Mouse (Mus musculus): ENCODE results near the gene Rgs7. TPM values are rescaled to one million over a fixed set of nuclear protein-coding genes. Genes with fewer than 3 reads are reported as not detected.

Gene Rgs7
- polyA plus RNA-seq, 1 experiment: 90.9 TPM

- H3K27ac ChIP-seq (ENCODE audit: insufficient read depth, low read length): no peak overlapping the region
- TF ChIP-seq POLR2A (IDR thresholded peaks at IDR 0.05; ENCODE audit: extremely low read depth, insufficient read depth, low read length): no peak
- TF ChIP-seq CTCF (IDR thresholded peaks at IDR 0.05; ENCODE audit: extremely low read depth, insufficient read depth, low read length): no peak
- H3K4me3 ChIP-seq (ENCODE audit: insufficient read depth, low read length): no peak overlapping the region
- no peaks in the 10 kb centered on the region; the same call in 1 of the 2 replicates for H3K4me1 ChIP-seq (ENCODE audit: control insufficient read depth, insufficient read depth, low read length)
These were observed 412.3 kb downstream of the Rgs7 start for GRCm38 (mm10) chr1:175079819-175080608.

GRCm38 (mm10) chr1:175073500-175074232 lies 418.6 kb downstream of the Rgs7 start:
- H3K4me1 ChIP-seq (ENCODE audit: control insufficient read depth, insufficient read depth, low read length): peaks cover 2% of the 10 kb centered on the region; the same call in 1 of the 2 replicates
- TF ChIP-seq CTCF (IDR thresholded peaks at IDR 0.05; ENCODE audit: extremely low read depth, insufficient read depth, low read length): no peak
- TF ChIP-seq POLR2A (IDR thresholded peaks at IDR 0.05; ENCODE audit: extremely low read depth, insufficient read depth, low read length): no peak
- no peak overlapping the region for H3K27ac ChIP-seq (ENCODE audit: insufficient read depth, low read length)
- no peak overlapping the region for H3K4me3 ChIP-seq (ENCODE audit: insufficient read depth, low read length)

- TF ChIP-seq CTCF (IDR thresholded peaks at IDR 0.05; ENCODE audit: extremely low read depth, insufficient read depth, low read length) (no peak), POLR2A (IDR thresholded peaks at IDR 0.05; ENCODE audit: extremely low read depth, insufficient read depth, low read length) (no peak)
- no peak overlapping the region for H3K27ac ChIP-seq (ENCODE audit: insufficient read depth, low read length)
- H3K4me1 ChIP-seq (ENCODE audit: control insufficient read depth, insufficient read depth, low read length): peaks cover 2% of the 10 kb centered on the region; the same call in 1 of the 2 replicates
- H3K4me3 ChIP-seq (ENCODE audit: insufficient read depth, low read length): no peak overlapping the region
These were observed 422.5 kb downstream of the Rgs7 start for GRCm38 (mm10) chr1:175069758-175070290.

GRCm38 (mm10) chr1:175049121-175049520 lies 443.2 kb downstream of the Rgs7 start:
- Histone ChIP-seq H3K4me1 (ENCODE audit: control insufficient read depth, insufficient read depth, low read length) (no peaks in the 10 kb centered on the region), H3K4me3 (ENCODE audit: insufficient read depth, low read length) (no peak overlapping the region), H3K27ac (ENCODE audit: insufficient read depth, low read length) (no peak overlapping the region)
- TF ChIP-seq CTCF (IDR thresholded peaks at IDR 0.05; ENCODE audit: extremely low read depth, insufficient read depth, low read length) (no peak), POLR2A (IDR thresholded peaks at IDR 0.05; ENCODE audit: extremely low read depth, insufficient read depth, low read length) (no peak)

- Histone ChIP-seq H3K27ac (ENCODE audit: insufficient read depth, low read length) (no peak overlapping the region), H3K4me3 (ENCODE audit: insufficient read depth, low read length) (no peak overlapping the region), H3K4me1 (ENCODE audit: control insufficient read depth, insufficient read depth, low read length) (no peaks in the 10 kb centered on the region)
- no peak for TF ChIP-seq POLR2A (IDR thresholded peaks at IDR 0.05; ENCODE audit: extremely low read depth, insufficient read depth, low read length)
- peak; percentile 52 for TF ChIP-seq CTCF (IDR thresholded peaks at IDR 0.05; ENCODE audit: extremely low read depth, insufficient read depth, low read length)
These were observed 451.0 kb downstream of the Rgs7 start for GRCm38 (mm10) chr1:175041167-175041817.

GRCm38 (mm10) chr1:175040038-175040437 lies 452.3 kb downstream of the Rgs7 start:
- H3K27ac ChIP-seq (ENCODE audit: insufficient read depth, low read length): no peak overlapping the region

GRCm38 (mm10) chr1:175039567-175039966 lies 452.7 kb downstream of the Rgs7 start:
- Histone ChIP-seq H3K4me3 (ENCODE audit: insufficient read depth, low read length) (no peak overlapping the region), H3K4me1 (ENCODE audit: control insufficient read depth, insufficient read depth, low read length) (no peaks in the 10 kb centered on the region), H3K27ac (ENCODE audit: insufficient read depth, low read length) (no peak overlapping the region)
- TF ChIP-seq POLR2A (IDR thresholded peaks at IDR 0.05; ENCODE audit: extremely low read depth, insufficient read depth, low read length) (no peak), CTCF (IDR thresholded peaks at IDR 0.05; ENCODE audit: extremely low read depth, insufficient read depth, low read length) (no peak)

More at GRCm38 (mm10) chr1:175040038-175040437, 452.3 kb downstream of the Rgs7 start:
- TF ChIP-seq CTCF (IDR thresholded peaks at IDR 0.05; ENCODE audit: extremely low read depth, insufficient read depth, low read length) (no peak), POLR2A (IDR thresholded peaks at IDR 0.05; ENCODE audit: extremely low read depth, insufficient read depth, low read length) (no peak)
- Histone ChIP-seq H3K4me1 (ENCODE audit: control insufficient read depth, insufficient read depth, low read length) (no peaks in the 10 kb centered on the region), H3K4me3 (ENCODE audit: insufficient read depth, low read length) (no peak overlapping the region)

- Histone ChIP-seq H3K27ac (ENCODE audit: insufficient read depth, low read length) (no peak overlapping the region), H3K4me1 (ENCODE audit: control insufficient read depth, insufficient read depth, low read length) (peaks cover 3% of the 10 kb centered on the region), H3K4me3 (ENCODE audit: insufficient read depth, low read length) (no peak overlapping the region)
- no peak for TF ChIP-seq POLR2A (IDR thresholded peaks at IDR 0.05; ENCODE audit: extremely low read depth, insufficient read depth, low read length)
- TF ChIP-seq CTCF (IDR thresholded peaks at IDR 0.05; ENCODE audit: extremely low read depth, insufficient read depth, low read length): no peak
These were observed 456.8 kb downstream of the Rgs7 start for GRCm38 (mm10) chr1:175035461-175035860.

GRCm38 (mm10) chr1:175032015-175032414 lies 460.3 kb downstream of the Rgs7 start:
- TF ChIP-seq POLR2A (IDR thresholded peaks at IDR 0.05; ENCODE audit: extremely low read depth, insufficient read depth, low read length) (no peak), CTCF (IDR thresholded peaks at IDR 0.05; ENCODE audit: extremely low read depth, insufficient read depth, low read length) (no peak)
- Histone ChIP-seq H3K4me3 (ENCODE audit: insufficient read depth, low read length) (no peak overlapping the region), H3K4me1 (ENCODE audit: control insufficient read depth, insufficient read depth, low read length) (peaks cover 3% of the 10 kb centered on the region), H3K27ac (ENCODE audit: insufficient read depth, low read length) (no peak overlapping the region)

Measured in cortical plate, adult 2 months (tissue).